Mouse (Mus musculus) liver, embryonic 14.5 days (tissue): ENCODE results near the gene Dido1.

ENCODE experiments used
- CTCF ChIP-seq: IDR thresholded peaks from 2 replicates; pipeline ENCODE4 v1.5.1; 2016; ENCODE audit warnings: antibody characterized with exemption, low read depth, control low read depth
- EP300 ChIP-seq: IDR thresholded peaks from 2 replicates; pipeline ENCODE4 v1.6.1; 2016; ENCODE audit warnings: antibody characterized with exemption, low read depth

GRCm38 (mm10) chr2:180711527-180711926 lies 1.7 kb upstream of the Dido1 start:
- TF ChIP-seq CTCF = no peak
- TF ChIP-seq EP300 = no peak
